ENCODE assay signal across 8 mouse cellular contexts in genomic region chr19:37434263-37434951, GRCm38 (mm10). TPM values are rescaled to one million over a fixed set of nuclear protein-coding genes. Genes with fewer than 3 reads are reported as not detected.
A peak's percentile ranks its signal among the peaks of the same experiment; 100 is the strongest.
DNase-seq lines count a peak whose midpoint lies in the region; ATAC-seq and TF ChIP-seq lines count a peak whose summit lies in the region.

Gene Hhex (plus strand): TSS chr19:37434810.

- no peaks in the 10 kb centered on the region for H3K9me3 ChIP-seq in liver, embryonic 12.5 days (replicated peaks)

- under 1% methylated on average over 67 of the region's 79 CpGs for WGBS in kidney, adult 2 months
- whole genome bisulfite sequencing in liver, embryonic 12.5 days (ENCODE audit: insufficient replicate concordance), result 1% methylated on average over 75 of the region's 79 CpGs

- H3K4me2 ChIP-seq in liver, embryonic 12.5 days, result peak within 1 kb of the TSS; percentile 86

- peak within 1 kb of the TSS; percentile 71 for H3K4me3 ChIP-seq in kidney, adult 2 months (ENCODE audit: insufficient read depth, low read depth, low read length)
- H3K4me3 ChIP-seq in liver, embryonic 12.5 days, result peak within 1 kb of the TSS; percentile 70

- no peaks in the 10 kb centered on the region for H3K4me1 ChIP-seq in kidney, adult 2 months (ENCODE audit: control insufficient read depth, insufficient read depth, low read length)
- peaks cover 47% of the 10 kb centered on the region for H3K4me1 ChIP-seq in liver, embryonic 12.5 days

- H3K27me3 ChIP-seq in kidney, adult 2 months (replicated peaks; ENCODE audit: control insufficient read depth, insufficient read depth, low read length), result peaks cover 7% of the 10 kb centered on the region
- H3K27me3 ChIP-seq in liver, embryonic 12.5 days (replicated peaks), result peaks cover 86% of the 10 kb centered on the region

- peak within 1 kb of the TSS; percentile 66 for H3K27ac ChIP-seq in kidney, adult 2 months (ENCODE audit: insufficient read depth, low read depth, low read length)
- peak within 1 kb of the TSS; percentile 85 for H3K27ac ChIP-seq in liver, embryonic 12.5 days

- ATAC-seq in liver, embryonic 12.5 days, result peak; percentile 75
- peak; percentile 51 for ATAC-seq in monocyte, adult 5-6 weeks (replicated peaks; ENCODE audit: insufficient number of reproducible peaks, low FRiP score, low TSS enrichment, poor library complexity, severe bottlenecking)
- no peak; the same call in 1 of the 2 replicates for ATAC-seq in erythroid progenitor cell, adult 5-6 weeks (replicated peaks; ENCODE audit: low FRiP score, poor library complexity, severe bottlenecking)

- TF ChIP-seq POLR2A in kidney, adult 2 months (IDR thresholded peaks at IDR 0.05; ENCODE audit: low read depth, low read length), result no peak

- no peak for TF ChIP-seq CTCF in kidney, adult 2 months (conservative IDR thresholded peaks at IDR 0.05; ENCODE audit: insufficient read depth, insufficient read length, low read depth, low read length)

- DNase-seq in adrenal gland, adult 18-20 months (ENCODE audit: low spot score in 2 of 2), result peak; percentile 89 to 93
- peak; percentile 76 for DNase-seq in embryo, embryonic 11 days
- peak; percentile 71 to 80 for DNase-seq in heart, adult 9 months (ENCODE audit: low spot score in 2 of 2)
- peak; percentile 83 for DNase-seq in kidney, adult 2 months
- DNase-seq in spleen, postnatal 10 days (ENCODE audit: low spot score in 2 of 2), result peak; percentile 71 to 84

- H3K36me3 ChIP-seq in kidney, adult 2 months (ENCODE audit: control insufficient read depth, insufficient read depth, low read length), result no peaks in the 10 kb centered on the region
- peaks cover 8% of the 10 kb centered on the region; the same call in 1 of the 2 replicates for H3K36me3 ChIP-seq in liver, embryonic 12.5 days

- peak within 1 kb of the TSS; percentile 80 for H3K9ac ChIP-seq in liver, embryonic 12.5 days

RNA-seq across cellular contexts. Expression of gene Hhex, which starts in this region (rescaled TPM):
- total RNA-seq in adrenal gland, adult 18-20 months (2021), result 10 to 100 TPM; 36.9 to 43.4 TPM
- 3.2 and 3.4 TPM in 2 replicates for polyA plus RNA-seq in kidney, adult 2 months (2012; rRNA removed)
- 38.9 and 39.8 TPM in 2 replicates for polyA plus RNA-seq in liver, embryonic 12.5 days (2016; fragmentation: Nextera tagmentation; extraction: Ambion mirVana)
- 52.2 to 59.3 TPM (median 53.1 TPM) in 3 replicates for total RNA-seq in monocyte, adult 5-6 weeks (2017)
- total RNA-seq in erythroid progenitor cell, adult 5-6 weeks (2015; ENCODE audit: low replicate concordance), result 21.3 and 21.8 TPM in 2 replicates
- 4.4 and 5.4 TPM in 2 replicates for total RNA-seq in erythroid progenitor cell, adult 5-6 weeks (2017; ENCODE audit: low replicate concordance)
